14 mouse cellular contexts compared by ENCODE assay signal in the genomic region with DNA sequence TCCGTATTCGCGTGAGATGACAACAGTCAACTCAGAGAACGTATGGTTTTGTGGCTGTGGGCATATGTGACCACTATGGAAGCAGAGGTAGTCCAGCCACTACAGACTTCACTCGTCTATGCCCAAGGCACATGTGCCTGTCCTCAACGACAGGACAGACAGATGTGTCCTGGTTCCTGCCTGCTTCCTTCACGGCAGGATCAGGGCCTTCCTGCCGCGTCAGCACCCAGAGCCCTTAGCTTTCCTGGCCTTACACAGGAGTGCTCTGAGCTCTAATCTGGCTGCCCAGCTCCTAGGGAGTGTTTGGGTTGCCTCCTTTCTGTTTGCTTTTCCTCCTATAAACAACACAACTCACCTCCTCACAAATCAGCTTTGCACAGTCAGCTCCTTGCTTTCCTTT. TPM values are rescaled to one million over a fixed set of nuclear protein-coding genes. Genes with fewer than 3 reads are reported as not detected.
DNase-seq lines count a peak whose midpoint lies in the region; ATAC-seq and TF ChIP-seq lines count a peak whose summit lies in the region.
"Had no signal": no experiment of that assay in that cellular context is flagged by ENCODE, and none has a peak within 500 bp of the region (broad histone marks: within the 10 kb centered on the region; RNA-seq: fewer than 3 reads in every experiment).

No protein-coding gene starts in this region.

- no peak for TF ChIP-seq CTCF in heart, postnatal 0 days (IDR thresholded peaks at IDR 0.05; ENCODE audit: low read depth)
- TF ChIP-seq CTCF in liver, adult 2 months (IDR thresholded peaks at IDR 0.05; ENCODE audit: low read depth, low read length), result no peak
- no peak for TF ChIP-seq CTCF in stomach, postnatal 0 days (IDR thresholded peaks at IDR 0.05; ENCODE audit: low read depth)

- H3K4me2 ChIP-seq in embryonic facial prominence, embryonic 13.5 days, result no peak overlapping the region
- no peak overlapping the region for H3K4me2 ChIP-seq in heart, postnatal 0 days (ENCODE audit: low read depth, low read length)
- no peak overlapping the region for H3K4me2 ChIP-seq in liver, embryonic 11.5 days
- H3K4me2 ChIP-seq in stomach, postnatal 0 days (replicated peaks; ENCODE audit: low read depth), result no peak overlapping the region
- H3K4me2 ChIP-seq: forebrain, embryonic 15.5 days; liver, embryonic 15.5 days; neural tube, embryonic 12.5 days had no signal

- peaks cover 34% of the 10 kb centered on the region; the same call in 1 of the 2 replicates for H3K79me2 ChIP-seq in liver, adult 2 months (ENCODE audit: control insufficient read depth, insufficient read depth, low read length)

- H3K9me3 ChIP-seq in embryonic facial prominence, embryonic 13.5 days, result no peaks in the 10 kb centered on the region
- H3K9me3 ChIP-seq in embryonic facial prominence, embryonic 10.5 days, result no peaks in the 10 kb centered on the region
- H3K9me3 ChIP-seq in heart, postnatal 0 days (replicated peaks; ENCODE audit: control insufficient read depth, low read length), result no peaks in the 10 kb centered on the region
- no peaks in the 10 kb centered on the region for H3K9me3 ChIP-seq in liver, embryonic 11.5 days (ENCODE audit: control insufficient read depth, low read length)
- no peaks in the 10 kb centered on the region for H3K9me3 ChIP-seq in stomach, postnatal 0 days (ENCODE audit: control insufficient read depth, low read length)
- H3K9me3 ChIP-seq: forebrain, embryonic 15.5 days; liver, embryonic 15.5 days; neural tube, embryonic 12.5 days had no signal

- no peak for TF ChIP-seq POLR2A in liver, adult 2 months (IDR thresholded peaks at IDR 0.05; ENCODE audit: extremely low read depth, insufficient read depth, low read length)

- WGBS in embryonic facial prominence, embryonic 13.5 days, result 59% methylated on average over 9 of the region's 9 CpGs
- WGBS in embryonic facial prominence, embryonic 10.5 days, result 80% methylated on average over 9 of the region's 9 CpGs
- 39% methylated on average over 9 of the region's 9 CpGs for WGBS in heart, postnatal 0 days
- WGBS in liver, adult 2 months, result 74% methylated on average over 9 of the region's 9 CpGs
- WGBS in liver, embryonic 11.5 days, result 65% methylated on average over 9 of the region's 9 CpGs
- 57% methylated on average over 9 of the region's 9 CpGs for WGBS in stomach, postnatal 0 days

- ATAC-seq in embryonic facial prominence, embryonic 13.5 days (ENCODE audit: insufficient number of reproducible peaks, insufficient read depth, low FRiP score, low TSS enrichment, low read depth), result no peak
- ATAC-seq in heart, postnatal 0 days (ENCODE audit: insufficient read depth, low read depth), result no peak
- no peak for ATAC-seq in liver, embryonic 11.5 days (replicated peaks; ENCODE audit: low FRiP score)
- ATAC-seq in stomach, postnatal 0 days (ENCODE audit: low FRiP score, low TSS enrichment), result no peak
- ATAC-seq: forebrain, embryonic 15.5 days had no signal

- H3K4me3 ChIP-seq in embryonic facial prominence, embryonic 13.5 days, result no peak overlapping the region
- H3K4me3 ChIP-seq in embryonic facial prominence, embryonic 10.5 days, result no peak overlapping the region
- H3K4me3 ChIP-seq in heart, postnatal 0 days (ENCODE audit: low read depth, low read length), result no peak overlapping the region
- H3K4me3 ChIP-seq in liver, adult 2 months (ENCODE audit: insufficient read depth, low read depth, low read length), result no peak overlapping the region
- no peak overlapping the region for H3K4me3 ChIP-seq in liver, embryonic 11.5 days (ENCODE audit: low read depth, low read length)
- no peak overlapping the region for H3K4me3 ChIP-seq in stomach, postnatal 0 days (ENCODE audit: low read depth, low read length)
- H3K4me3 ChIP-seq: forebrain, embryonic 15.5 days; liver, embryonic 15.5 days; neural tube, embryonic 12.5 days had no signal

- H3K36me3 ChIP-seq in embryonic facial prominence, embryonic 13.5 days, result peaks cover 50% of the 10 kb centered on the region
- peaks cover 55% of the 10 kb centered on the region for H3K36me3 ChIP-seq in embryonic facial prominence, embryonic 10.5 days (replicated peaks)
- peaks cover 35% of the 10 kb centered on the region; the same call in 1 of the 2 replicates for H3K36me3 ChIP-seq in heart, postnatal 0 days (replicated peaks; ENCODE audit: control insufficient read depth, insufficient read depth, low read length)
- peaks cover 31% of the 10 kb centered on the region for H3K36me3 ChIP-seq in liver, adult 2 months (ENCODE audit: control insufficient read depth, insufficient read depth, low read length)
- H3K36me3 ChIP-seq in liver, embryonic 11.5 days (ENCODE audit: control insufficient read depth, insufficient read depth, low read length), result peaks cover 16% of the 10 kb centered on the region
- peaks cover 5% of the 10 kb centered on the region for H3K36me3 ChIP-seq in stomach, postnatal 0 days (ENCODE audit: control insufficient read depth, insufficient read depth, low read length)

- H3K27ac ChIP-seq in embryonic facial prominence, embryonic 13.5 days, result peak overlapping the region; percentile 18; the same call in 1 of the 2 replicates
- no peak overlapping the region for H3K27ac ChIP-seq in embryonic facial prominence, embryonic 10.5 days (replicated peaks)
- H3K27ac ChIP-seq in heart, postnatal 0 days (ENCODE audit: low read depth), result peak overlapping the region; percentile 7; the same call in 1 of the 2 replicates
- H3K27ac ChIP-seq in liver, adult 2 months (replicated peaks; ENCODE audit: insufficient read depth, low read depth, low read length), result peak overlapping the region; percentile 15; the same call in 1 of the 2 replicates
- no peak overlapping the region for H3K27ac ChIP-seq in liver, embryonic 11.5 days (ENCODE audit: low read depth, low read length)
- H3K27ac ChIP-seq in stomach, postnatal 0 days (replicated peaks), result peak overlapping the region; percentile 53; the same call in 1 of the 2 replicates
- H3K27ac ChIP-seq: forebrain, embryonic 15.5 days; liver, embryonic 15.5 days; neural tube, embryonic 12.5 days had no signal

- H3K27me3 ChIP-seq in embryonic facial prominence, embryonic 13.5 days, result no peaks in the 10 kb centered on the region
- no peaks in the 10 kb centered on the region for H3K27me3 ChIP-seq in embryonic facial prominence, embryonic 10.5 days (replicated peaks; ENCODE audit: low read depth, poor library complexity, severe bottlenecking)
- H3K27me3 ChIP-seq in heart, postnatal 0 days (ENCODE audit: control insufficient read depth, insufficient read depth, low read length), result no peaks in the 10 kb centered on the region
- no peaks in the 10 kb centered on the region for H3K27me3 ChIP-seq in liver, adult 2 months (ENCODE audit: control insufficient read depth, insufficient read depth, low read length)
- H3K27me3 ChIP-seq in liver, embryonic 11.5 days (replicated peaks; ENCODE audit: control insufficient read depth, insufficient read depth, low read length), result no peaks in the 10 kb centered on the region
- no peaks in the 10 kb centered on the region for H3K27me3 ChIP-seq in stomach, postnatal 0 days (ENCODE audit: control insufficient read depth, insufficient read depth, low read length)
- H3K27me3 ChIP-seq: forebrain, embryonic 15.5 days; liver, embryonic 15.5 days; neural tube, embryonic 12.5 days had no signal

- H3K9ac ChIP-seq in embryonic facial prominence, embryonic 13.5 days, result no peak overlapping the region
- H3K9ac ChIP-seq in heart, postnatal 0 days (replicated peaks; ENCODE audit: low read depth, low read length), result no peak overlapping the region
- H3K9ac ChIP-seq in liver, adult 2 months (ENCODE audit: low read depth, low read length), result no peak overlapping the region
- no peak overlapping the region for H3K9ac ChIP-seq in liver, embryonic 11.5 days (ENCODE audit: low read depth, low read length)
- 0 out of 2 replicates have a peak overlapping the region, but pooled peaks have one; percentile 4 for H3K9ac ChIP-seq in stomach, postnatal 0 days (ENCODE audit: low read length)
- H3K9ac ChIP-seq: forebrain, embryonic 15.5 days; liver, embryonic 15.5 days; neural tube, embryonic 12.5 days had no signal

- DNase-seq in embryonic facial prominence, embryonic 10.5 days (ENCODE audit: low spot score), result no peak
- no peak for DNase-seq in heart, postnatal 0 days (ENCODE audit: low spot score)
- DNase-seq in heart, postnatal 36 days, result no peak
- no peak for DNase-seq in liver, adult 2 months (ENCODE audit: extremely low read depth, low read depth, low spot score)
- DNase-seq in liver, embryonic 11.5 days (ENCODE audit: low spot score), result no peak
- DNase-seq in stomach, postnatal 0 days (ENCODE audit: low spot score), result no peak
- DNase-seq in cerebellum, adult 11-12 months, result no peak
- DNase-seq: cerebellum, postnatal 25 days; lung, postnatal 10 days; thymus, postnatal 25 days had no signal

- intact Hi-C loops in heart, postnatal 36 days (cut with DNase I), result no loop called here

- H3K4me1 ChIP-seq in embryonic facial prominence, embryonic 13.5 days, result peaks cover 8% of the 10 kb centered on the region
- peaks cover 18% of the 10 kb centered on the region for H3K4me1 ChIP-seq in embryonic facial prominence, embryonic 10.5 days
- peaks cover 31% of the 10 kb centered on the region for H3K4me1 ChIP-seq in heart, postnatal 0 days (ENCODE audit: control insufficient read depth, insufficient read depth)
- 0 out of 2 replicates have a peak, but pooled peaks cover 2% of the 10 kb centered on the region for H3K4me1 ChIP-seq in liver, adult 2 months (ENCODE audit: control insufficient read depth, insufficient read depth, low read length)
- H3K4me1 ChIP-seq in liver, embryonic 11.5 days (replicated peaks; ENCODE audit: control insufficient read depth, insufficient read depth, low read length), result peaks cover 16% of the 10 kb centered on the region
- no peaks in the 10 kb centered on the region; the same call in none of the 2 replicates for H3K4me1 ChIP-seq in stomach, postnatal 0 days (replicated peaks; ENCODE audit: control insufficient read depth, insufficient read depth)

- TF ChIP-seq EP300 in heart, postnatal 0 days (IDR thresholded peaks at IDR 0.05; ENCODE audit: low read depth), result no peak
- no peak for TF ChIP-seq EP300 in stomach, postnatal 0 days (optimal IDR thresholded peaks at IDR 0.05)

RNA-seq across cellular contexts. Expression of gene Amz1, which starts 53.0 kb away (rescaled TPM):
- 0.63 and 0.83 TPM in 2 replicates for polyA plus RNA-seq in embryonic facial prominence, embryonic 13.5 days (2015; fragmentation: Nextera tagmentation; extraction: Ambion mirVana)
- polyA plus RNA-seq in embryonic facial prominence, embryonic 10.5 days (2016; fragmentation: Nextera tagmentation; extraction: Ambion mirVana), result 0.79 and 0.82 TPM in 2 replicates
- 0.08 and 0.15 TPM in 2 replicates for total RNA-seq in heart, postnatal 0 days (2014; rRNA removed; ENCODE audit: low replicate concordance)
- polyA plus RNA-seq in heart, postnatal 0 days (2015; fragmentation: Nextera tagmentation; extraction: Ambion mirVana), result 0.81 and 0.94 TPM in 2 replicates
- under 1 TPM; 0.46 to 0.72 TPM for total RNA-seq in heart, postnatal 36 days (2021)
- 0.46 and 0.54 TPM in 2 replicates for total RNA-seq in liver, adult 2 months (2014; rRNA removed)
- 0.15 and 0.93 TPM in 2 replicates for polyA plus RNA-seq in liver, adult 2 months (2012; rRNA removed)
- polyA plus RNA-seq in liver, embryonic 11.5 days (2014; fragmentation: Nextera tagmentation; extraction: Ambion mirVana), result 1.2 and 2.0 TPM in 2 replicates
- polyA plus RNA-seq in stomach, postnatal 0 days (2015; fragmentation: Nextera tagmentation; extraction: Ambion mirVana), result 0.65 and 0.67 TPM in 2 replicates

RNA-seq across cellular contexts. Expression of gene Gna12, which starts 53.3 kb away (rescaled TPM):
- 9.3 and 14.3 TPM in 2 replicates for polyA plus RNA-seq in embryonic facial prominence, embryonic 13.5 days (2015; fragmentation: Nextera tagmentation; extraction: Ambion mirVana)
- 11.4 and 14.1 TPM in 2 replicates for polyA plus RNA-seq in embryonic facial prominence, embryonic 10.5 days (2016; fragmentation: Nextera tagmentation; extraction: Ambion mirVana)
- total RNA-seq in heart, postnatal 0 days (2014; rRNA removed; ENCODE audit: low replicate concordance), result 132 and 145 TPM in 2 replicates
- 13.4 and 13.9 TPM in 2 replicates for polyA plus RNA-seq in heart, postnatal 0 days (2015; fragmentation: Nextera tagmentation; extraction: Ambion mirVana)
- 100 to 1,000 TPM; 109 to 114 TPM for total RNA-seq in heart, postnatal 36 days (2021)
- 43.1 and 56.9 TPM in 2 replicates for total RNA-seq in liver, adult 2 months (2014; rRNA removed)
- 85.1 and 88.2 TPM in 2 replicates for polyA plus RNA-seq in liver, adult 2 months (2012; rRNA removed)
- 25.1 and 31.1 TPM in 2 replicates for polyA plus RNA-seq in liver, embryonic 11.5 days (2014; fragmentation: Nextera tagmentation; extraction: Ambion mirVana)
- 19.6 and 24.8 TPM in 2 replicates for polyA plus RNA-seq in stomach, postnatal 0 days (2015; fragmentation: Nextera tagmentation; extraction: Ambion mirVana)

Comparison
In these comparisons a context has a peak if more than half of its experiments do, and no peak if none do; other contexts are left out.
1. H3K27ac ChIP-seq: peak in embryonic facial prominence, embryonic 13.5 days (single experiment), heart, postnatal 0 days (single experiment), liver, adult 2 months (single experiment) and stomach, postnatal 0 days (single experiment); none in embryonic facial prominence, embryonic 10.5 days (single experiment) and liver, embryonic 11.5 days (single experiment).